Mouse (Mus musculus): ENCODE data around the gene Tcf15. TPM values are rescaled to one million over a fixed set of nuclear protein-coding genes. Genes with fewer than 3 reads are reported as not detected.

Tcf15 gene
- polyA plus RNA-seq, 1 experiment, result not detected

GRCm38 (mm10) chr2:152196896-152197295 lies 53.5 kb downstream of the Tcf15 start:
- no peak overlapping the region for H3ac ChIP-seq (ENCODE audit: control insufficient read depth, insufficient read length)
- TF ChIP-seq TCF12 (IDR thresholded peaks at IDR 0.05; ENCODE audit: insufficient read depth, poor library complexity, severe bottlenecking) (no peak), MYOG (IDR thresholded peaks at IDR 0.05; ENCODE audit: control insufficient read depth in 1 of 3, insufficient read depth in 1 of 3, insufficient read length in 2 of 3, low read depth in 2 of 3) (no peak), USF1 (IDR thresholded peaks at IDR 0.05; ENCODE audit: low read depth) (no peak), MYOD1 (IDR thresholded peaks at IDR 0.05; ENCODE audit: control insufficient read depth in 1 of 3, insufficient read length in 2 of 3, low read depth in 2 of 3) (no peak), E2F4 (IDR thresholded peaks at IDR 0.05; ENCODE audit: insufficient read depth) (no peak), REST (IDR thresholded peaks at IDR 0.05; ENCODE audit: insufficient read depth, insufficient read length) (no peak), MAX (IDR thresholded peaks at IDR 0.05; ENCODE audit: low read depth) (no peak), SRF (IDR thresholded peaks at IDR 0.05; ENCODE audit: control insufficient read depth, insufficient read length, low read depth) (no peak), TCF3 (IDR thresholded peaks at IDR 0.05; ENCODE audit: insufficient read length, low read depth) (no peak), POLR2AphosphoS2 (IDR thresholded peaks at IDR 0.05; ENCODE audit: insufficient read length, low read depth) (no peak), CEBPB (IDR thresholded peaks at IDR 0.05; ENCODE audit: insufficient read depth, poor library complexity, severe bottlenecking) (no peak), POLR2A (IDR thresholded peaks at IDR 0.05; ENCODE audit: insufficient read length, low read depth) (no peak)
- no peaks in the 10 kb centered on the region for H3K36me3 ChIP-seq (ENCODE audit: control insufficient read depth, insufficient read depth)
- H3K27me3 ChIP-seq (ENCODE audit: control insufficient read depth, insufficient read depth, insufficient read length), result peaks cover 33% of the 10 kb centered on the region
- no peak overlapping the region for H3K4me2 ChIP-seq (ENCODE audit: low read depth)
- no peaks in the 10 kb centered on the region for H3K79me2 ChIP-seq (ENCODE audit: control insufficient read depth, insufficient read depth)
- no peak overlapping the region for H3K4me3 ChIP-seq

DNA sequence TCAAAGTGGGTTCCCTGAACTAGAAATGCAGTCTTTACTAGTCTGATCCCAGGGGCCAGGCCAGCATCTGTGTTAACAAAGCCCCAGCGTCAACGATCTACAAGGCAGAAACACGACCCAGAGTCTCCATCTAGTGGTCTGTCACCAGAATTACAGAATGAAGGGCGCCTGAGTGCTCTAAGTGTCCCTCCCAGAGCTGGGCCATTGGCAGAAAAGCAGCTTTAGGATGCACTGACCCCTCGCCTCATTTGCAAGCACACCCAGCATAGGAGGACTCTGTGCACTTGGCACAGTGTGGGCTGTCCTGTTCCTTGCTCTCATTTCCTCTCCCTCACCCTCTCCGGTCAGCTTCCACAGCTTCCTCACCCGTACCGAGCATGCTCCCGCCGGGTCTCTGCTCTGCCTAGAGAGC lies 53.9 kb downstream of the Tcf15 start:
- no peak overlapping the region for H3ac ChIP-seq (ENCODE audit: control insufficient read depth, insufficient read length)
- H3K4me2 ChIP-seq (ENCODE audit: low read depth), result no peak overlapping the region
- H3K36me3 ChIP-seq (ENCODE audit: control insufficient read depth, insufficient read depth), result no peaks in the 10 kb centered on the region
- TF ChIP-seq TCF12 (IDR thresholded peaks at IDR 0.05; ENCODE audit: insufficient read depth, poor library complexity, severe bottlenecking) (no peak), CEBPB (IDR thresholded peaks at IDR 0.05; ENCODE audit: insufficient read depth, poor library complexity, severe bottlenecking) (no peak)
- no peak overlapping the region for H3K4me3 ChIP-seq
- H3K27me3 ChIP-seq (ENCODE audit: control insufficient read depth, insufficient read depth, insufficient read length), result peaks cover 31% of the 10 kb centered on the region
- H3K79me2 ChIP-seq (ENCODE audit: control insufficient read depth, insufficient read depth), result no peaks in the 10 kb centered on the region

Other genes starting within 250 kb of the Tcf15 start
- 0.19 TPM for gene Angpt4, start 232.4 kb upstream of the Tcf15 start, polyA plus RNA-seq (2012; fragmentation: generic; extraction: Trizol)
- gene Fam110a, start 163.3 kb upstream of the Tcf15 start, polyA plus RNA-seq (2012; fragmentation: generic; extraction: Trizol), result 21.0 TPM
- gene Slc52a3, start 147.1 kb upstream of the Tcf15 start, polyA plus RNA-seq (2012; fragmentation: generic; extraction: Trizol), result 0.02 TPM
- not detected for gene Scrt2, start 62.0 kb upstream of the Tcf15 start, polyA plus RNA-seq (2012; fragmentation: generic; extraction: Trizol)
- gene Srxn1, start 38.0 kb upstream of the Tcf15 start, polyA plus RNA-seq (2012; fragmentation: generic; extraction: Trizol), result 21.7 TPM
- 47.5 TPM for gene Csnk2a1, start 83.3 kb downstream of the Tcf15 start, polyA plus RNA-seq (2012; fragmentation: generic; extraction: Trizol)
- 51.8 TPM for gene Tbc1d20, start 150.3 kb downstream of the Tcf15 start, polyA plus RNA-seq (2012; fragmentation: generic; extraction: Trizol)
- gene Rbck1, start 189.1 kb downstream of the Tcf15 start, polyA plus RNA-seq (2012; fragmentation: generic; extraction: Trizol), result 73.3 TPM
- gene Trib3, start 200.5 kb downstream of the Tcf15 start, polyA plus RNA-seq (2012; fragmentation: generic; extraction: Trizol), result 410 TPM
- gene Nrsn2, start 233.1 kb downstream of the Tcf15 start, polyA plus RNA-seq (2012; fragmentation: generic; extraction: Trizol), result not detected